Mouse (Mus musculus) midbrain, postnatal 0 days (tissue): ENCODE measurements around the gene Cx3cr1. TPM values are rescaled to one million over a fixed set of nuclear protein-coding genes. Genes with fewer than 3 reads are reported as not detected.

Experiments
- ATAC-seq: fragments of 200-750 bp; cut with Nextera tagmentation; 2 replicates; pipeline ENCODE4 v1.8.0; 2017; ENCODE audit warnings: moderate number of reproducible peaks, mild to moderate bottlenecking, moderate TSS enrichment, moderate library complexity; ENCODE audit not compliant: low FRiP score
- DNase-seq: peaks from one replicate; pipeline ENCODE4 v3.0.0-alpha.2; 2015; ENCODE audit warnings: low spot score
- H3K27ac ChIP-seq: fragments of 300-500 bp; sonication (generic); 2 replicates; pipeline ENCODE4 v1.5.1; 2014; ENCODE audit warnings: low read depth, mild to moderate bottlenecking, low read length, mixed read lengths
- H3K27me3 ChIP-seq: fragments of 300-500 bp; sonication (generic); 2 replicates; pipeline ENCODE4 v1.6.1; 2014; ENCODE audit warnings: low read length, control low read depth, mixed read lengths; ENCODE audit not compliant: insufficient read depth
- H3K36me3 ChIP-seq: fragments of 300-500 bp; sonication (generic); 2 replicates; pipeline ENCODE4 v1.6.1; 2014; ENCODE audit warnings: low read length, control low read depth, mixed read lengths; ENCODE audit not compliant: insufficient read depth
- H3K4me1 ChIP-seq: fragments of 300-500 bp; sonication (generic); 2 replicates; pipeline ENCODE4 v1.6.1; 2014; ENCODE audit warnings: mild to moderate bottlenecking, control low read depth, antibody characterized with exemption, low read length, mixed read lengths; ENCODE audit not compliant: insufficient read depth
- H3K4me2 ChIP-seq: fragments of 300-500 bp; sonication (generic); 2 replicates; pipeline ENCODE4 v1.6.1; 2014; ENCODE audit warnings: low read depth, mild to moderate bottlenecking, low read length, mixed read lengths; ENCODE audit not compliant: poor library complexity, severe bottlenecking
- H3K4me3 ChIP-seq: fragments of 300-500 bp; sonication (generic); 2 replicates; pipeline ENCODE4 v1.5.1; 2014; ENCODE audit warnings: low read depth, mild to moderate bottlenecking, low read length, moderate library complexity
- H3K9ac ChIP-seq: fragments of 300-500 bp; sonication (generic); replicated peaks from 2 replicates; pipeline ENCODE4 v1.6.1; 2014; ENCODE audit warnings: mild to moderate bottlenecking, low read length, moderate library complexity, mixed read lengths; ENCODE audit not compliant: poor library complexity, severe bottlenecking
- H3K9me3 ChIP-seq: fragments of 300-500 bp; sonication (generic); 2 replicates; pipeline ENCODE4 v1.6.1; 2016; ENCODE audit warnings: low read length, control low read depth
- CTCF ChIP-seq: IDR thresholded peaks from 2 replicates; pipeline ENCODE4 v1.5.1; 2016; ENCODE audit warnings: antibody characterized with exemption, mild to moderate bottlenecking
- WGBS: fragments of 180-500 bp; shearing (Covaris S2); extraction: QIAGEN DNeasy Blood & Tissue Kit; methylation state at CpG from one replicate; pipeline ENCODE4 v1.1.7; 2014; 5-methylcytosine and 5-hydroxymethylcytosine counted together
- polyA plus RNA-seq: library from polyadenylated mRNA; unstranded; fragments of >200 nt; fragmentation: Nextera tagmentation; extraction: Ambion mirVana; gene quantifications from 2 replicates; pipeline ENCODE4 v1.2.1, GENCODE M21; 2015
- total RNA-seq: library from RNA; depleted of rRNA; stranded (reverse); fragments of >200 nt; gene quantifications from 2 replicates; pipeline ENCODE4 v1.2.3, GENCODE M21; 2014

The Cx3cr1 gene
- total and polyA plus RNA-seq, 2 experiments from 2014 or later, result 9.0 to 19.3 TPM

DNA sequence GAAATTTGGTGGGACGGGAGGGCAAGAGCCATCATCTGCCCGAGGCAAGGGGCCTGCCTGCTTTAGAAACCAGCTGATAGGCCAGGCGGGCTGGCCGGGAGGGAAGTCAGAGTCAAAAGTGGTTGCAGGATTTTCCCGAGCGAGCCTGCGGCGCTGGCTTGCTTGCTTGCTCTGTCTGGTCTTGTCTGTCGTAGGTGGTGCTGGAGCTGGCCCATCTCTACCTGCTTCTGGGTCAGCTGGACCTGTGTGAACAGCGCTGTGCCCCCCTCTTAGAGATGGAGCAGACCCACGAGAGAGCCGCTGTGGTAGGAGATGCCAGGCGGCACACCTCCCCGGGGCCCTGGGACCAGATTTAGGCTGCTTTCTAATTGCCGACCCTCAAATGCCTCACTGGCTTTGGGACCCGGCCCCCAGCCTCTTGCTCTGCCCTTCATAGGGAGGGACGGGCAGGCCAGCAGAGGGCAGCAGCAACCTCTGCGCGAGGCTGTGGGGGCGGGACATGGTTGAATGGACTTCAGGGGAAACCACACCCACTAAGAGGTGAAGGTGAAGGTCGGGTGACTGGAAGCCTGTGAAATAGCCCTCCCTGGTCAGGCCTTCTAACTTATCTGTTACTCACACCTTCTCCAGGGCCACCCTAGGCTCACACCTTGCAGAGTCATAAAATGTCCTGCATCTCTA is 106.6 kb downstream of the Cx3cr1 start:
- Histone ChIP-seq H3K36me3 (no peaks in the 10 kb centered on the region), H3K9ac (no peak overlapping the region), H3K27me3 (no peaks in the 10 kb centered on the region), H3K27ac (no peak overlapping the region), H3K9me3 (no peaks in the 10 kb centered on the region), H3K4me2 (no peak overlapping the region), H3K4me3 (no peak overlapping the region), H3K4me1 (no peaks in the 10 kb centered on the region)
- 18% methylated on average over 21 of the region's 21 CpGs for WGBS
- ATAC-seq (no peak), DNase-seq (peak; percentile 51)
- TF ChIP-seq CTCF, result peak; percentile 77

DNA sequence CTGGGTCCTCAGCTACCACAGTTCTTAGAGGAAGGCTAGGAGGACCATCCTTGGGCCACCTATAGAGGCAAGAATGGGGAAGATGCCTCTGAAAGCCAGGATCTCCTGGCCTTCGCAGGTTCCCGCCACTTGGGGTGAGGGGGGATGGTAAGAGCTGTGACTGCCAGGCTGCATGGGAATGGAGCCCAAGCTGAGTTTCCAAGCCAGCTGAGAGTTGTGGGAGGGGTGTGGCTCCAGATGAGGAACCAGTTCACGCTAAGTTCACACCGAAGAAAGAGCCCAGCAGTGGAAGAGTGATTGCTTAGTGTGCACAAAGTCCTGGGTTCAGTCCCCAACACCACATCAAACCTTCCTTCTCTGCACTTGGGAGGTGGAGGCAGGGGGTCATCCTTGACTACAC is 107.5 kb downstream of the Cx3cr1 start:
- ATAC-seq (no peak), DNase-seq (no peak)
- WGBS, result 86% methylated on average over 4 of the region's 4 CpGs
- Histone ChIP-seq H3K9me3 (no peaks in the 10 kb centered on the region), H3K36me3 (no peaks in the 10 kb centered on the region), H3K4me1 (no peaks in the 10 kb centered on the region), H3K9ac (no peak overlapping the region), H3K27me3 (no peaks in the 10 kb centered on the region), H3K4me2 (no peak overlapping the region), H3K27ac (no peak overlapping the region), H3K4me3 (no peak overlapping the region)
- no peak for TF ChIP-seq CTCF

DNA sequence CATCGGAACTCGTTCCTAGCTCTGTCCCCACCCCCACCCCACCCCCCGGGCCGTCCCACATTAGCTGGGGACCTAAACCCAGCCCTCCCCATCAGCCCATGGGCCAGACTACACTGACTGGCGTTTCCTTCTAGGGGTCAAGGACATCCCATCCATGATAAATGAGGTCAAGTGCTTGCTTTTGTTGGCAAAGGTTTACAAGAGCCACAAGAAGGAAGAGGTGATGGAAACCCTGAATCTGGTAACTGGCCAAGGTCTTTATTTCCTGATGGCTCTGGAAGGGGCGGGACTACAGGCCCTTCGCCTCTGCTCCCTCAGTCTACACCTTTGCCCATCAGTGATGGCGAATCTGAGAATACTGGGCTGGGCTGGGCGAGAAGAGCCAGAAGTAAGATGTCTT is 110.8 kb downstream of the Cx3cr1 start:
- DNase-seq (no peak), ATAC-seq (no peak)
- Histone ChIP-seq H3K27me3 (no peaks in the 10 kb centered on the region), H3K4me2 (no peak overlapping the region), H3K4me1 (no peaks in the 10 kb centered on the region), H3K27ac (no peak overlapping the region), H3K4me3 (no peak overlapping the region), H3K9ac (no peak overlapping the region), H3K9me3 (no peaks in the 10 kb centered on the region), H3K36me3 (no peaks in the 10 kb centered on the region)
- 81% methylated on average over 9 of the region's 9 CpGs for WGBS
- no peak for TF ChIP-seq CTCF

DNA sequence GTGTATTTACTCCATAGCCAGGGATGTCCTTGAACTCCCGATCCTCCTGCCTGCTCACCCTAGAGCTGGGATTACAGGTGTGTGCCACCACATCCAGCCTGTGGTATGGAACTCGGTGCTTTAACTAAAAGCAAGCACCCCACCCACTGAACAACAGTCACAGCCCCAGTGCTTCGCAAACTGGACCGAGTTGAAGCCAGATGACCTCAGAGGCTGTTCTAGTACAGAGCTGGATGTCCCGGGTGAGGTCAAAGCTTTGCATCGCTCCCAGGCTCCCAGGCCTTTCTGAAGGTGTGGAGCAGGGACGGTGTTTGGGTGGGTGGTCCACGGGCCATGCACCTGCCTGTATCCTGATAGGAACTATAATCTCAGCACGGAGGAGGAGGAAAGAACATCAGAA is 118.3 kb downstream of the Cx3cr1 start:
- Histone ChIP-seq H3K9me3 (no peaks in the 10 kb centered on the region), H3K4me3 (no peak overlapping the region), H3K4me2 (no peak overlapping the region), H3K9ac (no peak overlapping the region), H3K27me3 (no peaks in the 10 kb centered on the region), H3K4me1 (no peaks in the 10 kb centered on the region), H3K36me3 (no peaks in the 10 kb centered on the region), H3K27ac (no peak overlapping the region)
- 91% methylated on average over 9 of the region's 9 CpGs for WGBS
- no peak for TF ChIP-seq CTCF
- ATAC-seq, result no peak
- DNase-seq, result no peak

DNA sequence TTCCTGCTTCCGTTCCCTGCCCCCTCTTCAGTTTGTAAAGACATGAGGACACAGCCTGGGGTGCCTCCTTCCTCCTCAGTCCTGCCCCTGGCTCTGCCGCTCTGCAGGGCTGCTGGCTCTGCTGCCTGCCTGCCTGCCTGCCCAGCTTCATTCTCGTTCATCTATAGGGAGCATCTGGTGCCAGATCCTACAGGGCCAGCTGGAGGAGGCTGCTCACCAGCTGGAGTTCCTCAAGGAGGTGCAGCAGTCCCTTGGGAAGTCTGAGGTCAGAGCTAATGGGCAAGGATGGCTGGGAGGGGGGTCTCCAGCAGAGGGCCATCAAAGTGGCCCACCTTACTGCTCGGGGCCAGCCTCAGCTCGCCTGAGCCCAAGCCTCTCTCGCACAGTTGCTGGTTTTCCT is 119.2 kb downstream of the Cx3cr1 start:
- DNase-seq (peak; percentile 4), ATAC-seq (no peak)
- no peak overlapping the region for H3K4me3 ChIP-seq
- H3K4me1 ChIP-seq, result no peaks in the 10 kb centered on the region
- H3K27me3 ChIP-seq, result no peaks in the 10 kb centered on the region
- H3K4me2 ChIP-seq, result no peak overlapping the region
- no peak overlapping the region for H3K27ac ChIP-seq
- H3K9ac ChIP-seq, result no peak overlapping the region
- no peaks in the 10 kb centered on the region for H3K36me3 ChIP-seq
- TF ChIP-seq CTCF, result no peak
- no peaks in the 10 kb centered on the region for H3K9me3 ChIP-seq
- WGBS, result 49% methylated on average over 6 of the region's 6 CpGs

DNA sequence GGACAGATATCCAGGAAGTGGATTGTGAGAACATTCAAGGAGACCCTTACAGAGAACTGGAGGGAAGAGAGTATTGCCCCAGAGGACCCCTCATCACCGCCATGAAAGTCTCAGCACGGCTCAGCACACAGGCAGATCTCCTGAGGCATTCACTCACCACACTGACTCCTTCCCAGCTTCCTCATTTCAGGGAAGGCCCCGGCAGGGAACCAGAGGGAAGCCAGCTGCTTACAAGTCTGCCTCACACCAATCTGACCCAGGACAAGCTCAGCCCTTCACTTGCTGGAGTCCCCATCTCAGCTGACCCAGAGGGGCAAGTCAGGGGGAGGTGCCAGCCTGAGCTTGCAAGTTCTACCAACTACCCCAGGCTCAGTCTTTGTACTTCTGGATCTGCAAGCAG is 120.9 kb downstream of the Cx3cr1 start:
- TF ChIP-seq CTCF, result no peak
- Histone ChIP-seq H3K27ac (no peak overlapping the region), H3K4me2 (no peak overlapping the region), H3K4me3 (no peak overlapping the region), H3K27me3 (no peaks in the 10 kb centered on the region), H3K9me3 (no peaks in the 10 kb centered on the region), H3K9ac (no peak overlapping the region), H3K4me1 (no peaks in the 10 kb centered on the region), H3K36me3 (no peaks in the 10 kb centered on the region)
- WGBS, result 39% methylated on average over 3 of the region's 3 CpGs
- ATAC-seq (no peak), DNase-seq (no peak)
